Mouse (Mus musculus) central nervous system, embryonic 11.5 days (tissue): ENCODE data around the gene Obox8. TPM values are rescaled to one million over a fixed set of nuclear protein-coding genes. Genes with fewer than 3 reads are reported as not detected.

Source experiments
- polyA plus RNA-seq: library from polyadenylated mRNA; depleted of rRNA; stranded (reverse); fragments of >200 nt; gene quantifications from 2 replicates; pipeline ENCODE4 v1.2.3, GENCODE M21; 2012; rRNA removed

Gene Obox8
- polyA plus RNA-seq: not detected in 2 replicates

GRCm38 (mm10) chr7:14333457-14333856 is at the start of gene Obox8:
Gene Obox8 (minus strand): TSS chr7:14333557.

Other genes starting within 250 kb of the Obox8 start
- gene Sult2a3, start 210.5 kb downstream of the Obox8 start, polyA plus RNA-seq: not detected in 2 replicates
- 0.17 TPM in 1 of 2 replicates, not detected in the other for gene Sult2a6, start 78.7 kb downstream of the Obox8 start, polyA plus RNA-seq
- gene Sult2a8, start 113.2 kb upstream of the Obox8 start, polyA plus RNA-seq: 0.12 and 0.34 TPM in 2 replicates
- not detected in 2 replicates for gene Sult2a7, start 160.7 kb upstream of the Obox8 start, polyA plus RNA-seq
- 0.44 and 0.75 TPM in 2 replicates for gene Vmn1r90, start 229.9 kb upstream of the Obox8 start, polyA plus RNA-seq